Mouse (Mus musculus): ENCODE measurements at regions not wholly inside any gene's neighbourhood (a gene's known extent, or its start where the extent isn't known, plus 50 kb on each side); places are given as distances from the start of the nearest gene placed in this dataset.

DNA sequence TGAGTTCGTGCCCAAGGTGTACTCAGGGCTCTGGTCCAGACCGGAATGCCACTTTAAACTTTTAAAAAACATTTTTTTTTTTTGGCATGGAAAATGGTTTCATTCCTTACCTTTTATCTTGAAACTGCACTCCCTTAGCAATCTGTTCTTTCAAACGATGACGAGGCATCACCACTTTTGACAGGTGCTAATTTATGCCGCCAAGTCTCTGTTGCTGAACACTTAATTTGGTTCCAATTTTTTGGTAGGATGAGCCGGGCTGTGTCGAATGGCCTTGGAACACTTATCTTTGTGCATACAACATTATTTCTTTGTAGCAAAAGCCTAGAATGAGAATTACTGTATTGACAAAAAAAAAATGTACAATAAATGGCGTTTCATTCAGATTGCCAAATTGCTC is 2590.5 kb upstream of the 5930422O12Rik start:
- no peak for TF ChIP-seq CTCF (IDR thresholded peaks at IDR 0.05; ENCODE audit: control insufficient read depth, insufficient read depth, low read length)
- no peak for TF ChIP-seq POLR2A (IDR thresholded peaks at IDR 0.05; ENCODE audit: borderline replicate concordance, control insufficient read depth, low read depth, low read length)

Measured in bone marrow, adult 2 months (tissue).